Mouse (Mus musculus) lung, embryonic 15.5 days (tissue): Measurements from ENCODE around the gene Ccr7. TPM values are rescaled to one million over a fixed set of nuclear protein-coding genes. Genes with fewer than 3 reads are reported as not detected.

Experiments used
- ATAC-seq: fragments of 200-750 bp; cut with Nextera tagmentation; 2 replicates; pipeline ENCODE4 v1.8.0; 2017; ENCODE audit warnings: moderate number of reproducible peaks, borderline replicate concordance; ENCODE audit not compliant: low FRiP score, low TSS enrichment; ENCODE audit errors: extremely low read depth
- H3K27ac ChIP-seq: fragments of 300-500 bp; sonication (generic); 2 replicates; pipeline ENCODE4 v1.5.1; 2015; ENCODE audit warnings: moderate library complexity, mild to moderate bottlenecking, inconsistent platforms
- H3K27me3 ChIP-seq: fragments of 300-500 bp; sonication (generic); 2 replicates; pipeline ENCODE4 v1.6.1; 2015; ENCODE audit warnings: inconsistent platforms
- H3K36me3 ChIP-seq: fragments of 300-500 bp; sonication (generic); 2 replicates; pipeline ENCODE4 v1.6.1; 2015; ENCODE audit warnings: inconsistent platforms
- H3K4me1 ChIP-seq: fragments of 300-500 bp; sonication (generic); 2 replicates; pipeline ENCODE4 v1.6.1; 2015; ENCODE audit warnings: inconsistent platforms
- H3K4me2 ChIP-seq: fragments of 300-500 bp; sonication (generic); 2 replicates; pipeline ENCODE4 v1.6.1; 2015; ENCODE audit warnings: inconsistent platforms, mild to moderate bottlenecking, moderate library complexity
- H3K4me3 ChIP-seq: fragments of 300-500 bp; sonication (generic); 2 replicates; pipeline ENCODE4 v1.5.1; 2015; ENCODE audit warnings: mild to moderate bottlenecking, inconsistent platforms
- H3K9ac ChIP-seq: fragments of 300-500 bp; sonication (generic); 2 replicates; pipeline ENCODE4 v1.6.1; 2015; ENCODE audit warnings: inconsistent platforms
- H3K9me3 ChIP-seq: fragments of 300-500 bp; sonication (generic); 2 replicates; pipeline ENCODE4 v1.6.1; 2016; ENCODE audit warnings: inconsistent platforms
- WGBS: fragments of 180-500 bp; shearing (Covaris S2); methylation state at CpG from one replicate; pipeline ENCODE4 v1.1.7; 2015; 5-methylcytosine and 5-hydroxymethylcytosine counted together
- polyA plus RNA-seq: library from polyadenylated mRNA; unstranded; fragments of >200 nt; fragmentation: Nextera tagmentation; extraction: Ambion mirVana; gene quantifications from 2 replicates; pipeline ENCODE4 v1.2.1, GENCODE M21; 2015

Gene Ccr7
- polyA plus RNA-seq, 1 experiment from 2014 or later = 0.29 TPM

GRCm38 (mm10) chr11:99120524-99121217 lies 34.2 kb downstream of the Ccr7 start:
- Histone ChIP-seq H3K36me3 (no peaks in the 10 kb centered on the region), H3K9me3 (no peaks in the 10 kb centered on the region), H3K4me2 (no peak overlapping the region), H3K27me3 (no peaks in the 10 kb centered on the region), H3K27ac (peak overlapping the region; percentile 61), H3K4me3 (no peak overlapping the region), H3K9ac (no peak overlapping the region), H3K4me1 (peaks cover 24% of the 10 kb centered on the region)
- no peak for ATAC-seq
- 49% methylated on average over 20 of the region's 20 CpGs for WGBS

GRCm38 (mm10) chr11:99118963-99119362 lies 35.9 kb downstream of the Ccr7 start:
- H3K36me3 ChIP-seq = no peaks in the 10 kb centered on the region
- no peak overlapping the region for H3K9ac ChIP-seq
- no peak overlapping the region for H3K4me2 ChIP-seq
- H3K9me3 ChIP-seq = no peaks in the 10 kb centered on the region
- WGBS = 82% methylated on average over 7 of the region's 7 CpGs
- H3K27me3 ChIP-seq = no peaks in the 10 kb centered on the region
- H3K4me1 ChIP-seq = peaks cover 10% of the 10 kb centered on the region
- ATAC-seq = no peak
- H3K4me3 ChIP-seq = no peak overlapping the region
- no peak overlapping the region for H3K27ac ChIP-seq

- no peak overlapping the region for H3K27ac ChIP-seq
- no peaks in the 10 kb centered on the region for H3K9me3 ChIP-seq
- 100% methylated on average over 1 of the region's 1 CpGs for WGBS
- H3K36me3 ChIP-seq = no peaks in the 10 kb centered on the region
- peaks cover 10% of the 10 kb centered on the region for H3K4me1 ChIP-seq
- H3K9ac ChIP-seq = no peak overlapping the region
- no peaks in the 10 kb centered on the region for H3K27me3 ChIP-seq
- no peak overlapping the region for H3K4me3 ChIP-seq
- H3K4me2 ChIP-seq = no peak overlapping the region
- ATAC-seq = no peak
Observed at GRCm38 (mm10) chr11:99118420-99118819, 36.5 kb downstream of the Ccr7 start.

- WGBS = 73% methylated on average over 7 of the region's 7 CpGs
- no peak overlapping the region for H3K9ac ChIP-seq
- H3K4me1 ChIP-seq = peaks cover 10% of the 10 kb centered on the region
- H3K9me3 ChIP-seq = no peaks in the 10 kb centered on the region
- no peaks in the 10 kb centered on the region for H3K27me3 ChIP-seq
- H3K4me2 ChIP-seq = no peak overlapping the region
- H3K36me3 ChIP-seq = no peaks in the 10 kb centered on the region
- H3K27ac ChIP-seq = no peak overlapping the region
- no peak for ATAC-seq
- H3K4me3 ChIP-seq = no peak overlapping the region
Observed at GRCm38 (mm10) chr11:99117907-99118306, 37.0 kb downstream of the Ccr7 start.

- no peak overlapping the region for H3K27ac ChIP-seq
- ATAC-seq = no peak
- no peaks in the 10 kb centered on the region for H3K9me3 ChIP-seq
- whole genome bisulfite sequencing = 60% methylated on average over 6 of the region's 6 CpGs
- H3K9ac ChIP-seq = no peak overlapping the region
- H3K4me1 ChIP-seq = peaks cover 10% of the 10 kb centered on the region
- no peak overlapping the region for H3K4me2 ChIP-seq
- no peaks in the 10 kb centered on the region for H3K36me3 ChIP-seq
- no peaks in the 10 kb centered on the region for H3K27me3 ChIP-seq
- no peak overlapping the region for H3K4me3 ChIP-seq
Observed at GRCm38 (mm10) chr11:99115940-99116339, 38.9 kb downstream of the Ccr7 start.

- Histone ChIP-seq H3K4me2 (no peak overlapping the region), H3K9ac (no peak overlapping the region), H3K9me3 (no peaks in the 10 kb centered on the region), H3K4me3 (no peak overlapping the region), H3K4me1 (peaks cover 11% of the 10 kb centered on the region), H3K27ac (peak overlapping the region; percentile 66), H3K36me3 (no peaks in the 10 kb centered on the region), H3K27me3 (no peaks in the 10 kb centered on the region)
- ATAC-seq = no peak
- 5% methylated on average over 3 of the region's 3 CpGs for WGBS
Observed at GRCm38 (mm10) chr11:99113111-99113510, 41.8 kb downstream of the Ccr7 start.

GRCm38 (mm10) chr11:99112700-99113099 lies 42.2 kb downstream of the Ccr7 start:
- H3K27ac ChIP-seq = peak overlapping the region; percentile 66
- no peaks in the 10 kb centered on the region for H3K36me3 ChIP-seq
- H3K27me3 ChIP-seq = no peaks in the 10 kb centered on the region
- ATAC-seq = no peak
- peaks cover 11% of the 10 kb centered on the region for H3K4me1 ChIP-seq
- H3K9ac ChIP-seq = no peak overlapping the region
- no peaks in the 10 kb centered on the region for H3K9me3 ChIP-seq
- no peak overlapping the region for H3K4me2 ChIP-seq
- no peak overlapping the region for H3K4me3 ChIP-seq
- WGBS = 15% methylated on average over 5 of the region's 5 CpGs

GRCm38 (mm10) chr11:99111631-99112030 lies 43.2 kb downstream of the Ccr7 start:
- Histone ChIP-seq H3K27me3 (no peaks in the 10 kb centered on the region), H3K4me1 (peaks cover 15% of the 10 kb centered on the region), H3K27ac (no peak overlapping the region), H3K9me3 (no peaks in the 10 kb centered on the region), H3K36me3 (no peaks in the 10 kb centered on the region), H3K9ac (no peak overlapping the region), H3K4me3 (no peak overlapping the region), H3K4me2 (no peak overlapping the region)
- ATAC-seq = no peak
- 90% methylated on average over 7 of the region's 7 CpGs for WGBS

- Histone ChIP-seq H3K4me1 (peaks cover 20% of the 10 kb centered on the region), H3K4me2 (no peak overlapping the region), H3K4me3 (no peak overlapping the region), H3K9ac (no peak overlapping the region), H3K36me3 (no peaks in the 10 kb centered on the region), H3K27me3 (no peaks in the 10 kb centered on the region), H3K27ac (no peak overlapping the region), H3K9me3 (no peaks in the 10 kb centered on the region)
- 62% methylated on average over 11 of the region's 11 CpGs for whole genome bisulfite sequencing
- ATAC-seq = no peak
Observed at GRCm38 (mm10) chr11:99111155-99111554, 43.7 kb downstream of the Ccr7 start.

- no peaks in the 10 kb centered on the region for H3K9me3 ChIP-seq
- H3K4me2 ChIP-seq = no peak overlapping the region
- ATAC-seq = no peak
- H3K36me3 ChIP-seq = no peaks in the 10 kb centered on the region
- H3K4me3 ChIP-seq = no peak overlapping the region
- H3K27ac ChIP-seq = no peak overlapping the region
- peaks cover 20% of the 10 kb centered on the region for H3K4me1 ChIP-seq
- WGBS = 70% methylated on average over 15 of the region's 15 CpGs
- H3K9ac ChIP-seq = no peak overlapping the region
- no peaks in the 10 kb centered on the region for H3K27me3 ChIP-seq
Observed at GRCm38 (mm10) chr11:99110370-99111110, 44.3 kb downstream of the Ccr7 start.

GRCm38 (mm10) chr11:99108296-99108695 lies 46.6 kb downstream of the Ccr7 start:
- ATAC-seq = no peak
- Histone ChIP-seq H3K36me3 (no peaks in the 10 kb centered on the region), H3K27me3 (no peaks in the 10 kb centered on the region), H3K4me1 (peaks cover 20% of the 10 kb centered on the region), H3K9ac (no peak overlapping the region), H3K9me3 (no peaks in the 10 kb centered on the region), H3K4me3 (no peak overlapping the region), H3K4me2 (no peak overlapping the region), H3K27ac (no peak overlapping the region)
- 58% methylated on average over 3 of the region's 3 CpGs for WGBS

- Histone ChIP-seq H3K4me1 (peaks cover 15% of the 10 kb centered on the region), H3K4me3 (no peak overlapping the region), H3K4me2 (no peak overlapping the region), H3K36me3 (no peaks in the 10 kb centered on the region), H3K9me3 (no peaks in the 10 kb centered on the region), H3K9ac (no peak overlapping the region), H3K27ac (no peak overlapping the region), H3K27me3 (no peaks in the 10 kb centered on the region)
- WGBS = 54% methylated on average over 12 of the region's 12 CpGs
- ATAC-seq = no peak; the same call in 1 of the 2 replicates
Observed at GRCm38 (mm10) chr11:99105981-99106726, 48.7 kb downstream of the Ccr7 start.
